Mouse (Mus musculus): ENCODE measurements around the gene Naglu. TPM values are rescaled to one million over a fixed set of nuclear protein-coding genes. Genes with fewer than 3 reads are reported as not detected.
A peak's percentile ranks its signal among the peaks of the same experiment; 100 is the strongest.

The Naglu gene
- polyA plus RNA-seq, 1 experiment: 30.7 TPM

GRCm38 (mm10) chr11:101034614-101035327 lies 35.0 kb upstream of the Naglu start:
- no peak for TF ChIP-seq GATA1 (IDR thresholded peaks at IDR 0.05; ENCODE audit: borderline replicate concordance, low read length)
- TF ChIP-seq FLI1 (IDR thresholded peaks at IDR 0.05; ENCODE audit: low read length): no peak
- H3K9me3 ChIP-seq: no peaks in the 10 kb centered on the region
- H3K4me3 ChIP-seq (replicated peaks): no peak overlapping the region
- H3K36me3 ChIP-seq (replicated peaks; ENCODE audit: low read length): peaks cover 100% of the 10 kb centered on the region
- no peaks in the 10 kb centered on the region for H3K27me3 ChIP-seq (replicated peaks)
- peaks cover 28% of the 10 kb centered on the region for H3K4me1 ChIP-seq

- Histone ChIP-seq H3K4me1 (peaks cover 24% of the 10 kb centered on the region), H3K4me3 (replicated peaks) (no peak overlapping the region), H3K27me3 (replicated peaks) (no peaks in the 10 kb centered on the region), H3K9me3 (no peaks in the 10 kb centered on the region), H3K36me3 (replicated peaks; ENCODE audit: low read length) (peaks cover 100% of the 10 kb centered on the region)
- TF ChIP-seq FLI1 (IDR thresholded peaks at IDR 0.05; ENCODE audit: low read length) (no peak), GATA1 (IDR thresholded peaks at IDR 0.05; ENCODE audit: borderline replicate concordance, low read length) (no peak)
Measured at GRCm38 (mm10) chr11:101035328-101035695, 34.5 kb upstream of the Naglu start.

- no peaks in the 10 kb centered on the region for H3K9me3 ChIP-seq
- H3K4me3 ChIP-seq (replicated peaks): no peak overlapping the region
- H3K27me3 ChIP-seq (replicated peaks): no peaks in the 10 kb centered on the region
- peaks cover 100% of the 10 kb centered on the region for H3K36me3 ChIP-seq (replicated peaks; ENCODE audit: low read length)
- no peak for TF ChIP-seq FLI1 (IDR thresholded peaks at IDR 0.05; ENCODE audit: low read length)
- no peak for TF ChIP-seq GATA1 (IDR thresholded peaks at IDR 0.05; ENCODE audit: borderline replicate concordance, low read length)
- peaks cover 15% of the 10 kb centered on the region; the same call in 1 of the 2 replicates for H3K4me1 ChIP-seq
Measured at GRCm38 (mm10) chr11:101037795-101038194, 32.0 kb upstream of the Naglu start.

- Histone ChIP-seq H3K36me3 (replicated peaks; ENCODE audit: low read length) (peaks cover 100% of the 10 kb centered on the region), H3K4me3 (replicated peaks) (no peak overlapping the region), H3K9me3 (no peaks in the 10 kb centered on the region), H3K27me3 (replicated peaks) (no peaks in the 10 kb centered on the region), H3K4me1 (peaks cover 70% of the 10 kb centered on the region)
- TF ChIP-seq FLI1 (IDR thresholded peaks at IDR 0.05; ENCODE audit: low read length) (no peak), GATA1 (IDR thresholded peaks at IDR 0.05; ENCODE audit: borderline replicate concordance, low read length) (no peak)
Measured at GRCm38 (mm10) chr11:101045826-101046225, 24.0 kb upstream of the Naglu start.

GRCm38 (mm10) chr11:101046440-101046839 lies 23.4 kb upstream of the Naglu start:
- H3K9me3 ChIP-seq: no peaks in the 10 kb centered on the region
- H3K4me1 ChIP-seq: peaks cover 76% of the 10 kb centered on the region
- peak overlapping the region; percentile 76 for H3K4me3 ChIP-seq (replicated peaks)
- H3K27me3 ChIP-seq (replicated peaks): no peaks in the 10 kb centered on the region
- H3K36me3 ChIP-seq (replicated peaks; ENCODE audit: low read length): peaks cover 100% of the 10 kb centered on the region
- TF ChIP-seq GATA1 (IDR thresholded peaks at IDR 0.05; ENCODE audit: borderline replicate concordance, low read length) (no peak), FLI1 (IDR thresholded peaks at IDR 0.05; ENCODE audit: low read length) (no peak)

- peaks cover 83% of the 10 kb centered on the region for H3K4me1 ChIP-seq
- peak overlapping the region; percentile 12 for H3K4me3 ChIP-seq (replicated peaks)
- TF ChIP-seq FLI1 (IDR thresholded peaks at IDR 0.05; ENCODE audit: low read length): no peak
- no peak for TF ChIP-seq GATA1 (IDR thresholded peaks at IDR 0.05; ENCODE audit: borderline replicate concordance, low read length)
- H3K27me3 ChIP-seq (replicated peaks): no peaks in the 10 kb centered on the region
- peaks cover 2% of the 10 kb centered on the region; the same call in 1 of the 2 replicates for H3K9me3 ChIP-seq
- H3K36me3 ChIP-seq (replicated peaks; ENCODE audit: low read length): peaks cover 100% of the 10 kb centered on the region
Measured at GRCm38 (mm10) chr11:101047502-101047901, 22.3 kb upstream of the Naglu start.

GRCm38 (mm10) chr11:101050359-101050758 lies 19.5 kb upstream of the Naglu start:
- H3K4me1 ChIP-seq: peaks cover 84% of the 10 kb centered on the region
- no peak for TF ChIP-seq FLI1 (IDR thresholded peaks at IDR 0.05; ENCODE audit: low read length)
- no peak for TF ChIP-seq GATA1 (IDR thresholded peaks at IDR 0.05; ENCODE audit: borderline replicate concordance, low read length)
- peaks cover 13% of the 10 kb centered on the region for H3K9me3 ChIP-seq
- H3K27me3 ChIP-seq (replicated peaks): no peaks in the 10 kb centered on the region
- H3K4me3 ChIP-seq (replicated peaks): no peak overlapping the region
- H3K36me3 ChIP-seq (replicated peaks; ENCODE audit: low read length): peaks cover 100% of the 10 kb centered on the region

GRCm38 (mm10) chr11:101051051-101051493 lies 18.7 kb upstream of the Naglu start:
- Histone ChIP-seq H3K27me3 (replicated peaks) (no peaks in the 10 kb centered on the region), H3K9me3 (peaks cover 13% of the 10 kb centered on the region), H3K4me1 (peaks cover 84% of the 10 kb centered on the region), H3K4me3 (replicated peaks) (peak overlapping the region; percentile 2), H3K36me3 (replicated peaks; ENCODE audit: low read length) (peaks cover 100% of the 10 kb centered on the region)
- TF ChIP-seq GATA1 (IDR thresholded peaks at IDR 0.05; ENCODE audit: borderline replicate concordance, low read length) (no peak), FLI1 (IDR thresholded peaks at IDR 0.05; ENCODE audit: low read length) (no peak)

- peaks cover 13% of the 10 kb centered on the region for H3K9me3 ChIP-seq
- TF ChIP-seq GATA1 (IDR thresholded peaks at IDR 0.05; ENCODE audit: borderline replicate concordance, low read length) (no peak), FLI1 (IDR thresholded peaks at IDR 0.05; ENCODE audit: low read length) (no peak)
- H3K4me3 ChIP-seq (replicated peaks): no peak overlapping the region
- H3K4me1 ChIP-seq: peaks cover 84% of the 10 kb centered on the region
- no peaks in the 10 kb centered on the region for H3K27me3 ChIP-seq (replicated peaks)
- peaks cover 100% of the 10 kb centered on the region for H3K36me3 ChIP-seq (replicated peaks; ENCODE audit: low read length)
Measured at GRCm38 (mm10) chr11:101051617-101052016, 18.2 kb upstream of the Naglu start.

- H3K36me3 ChIP-seq (replicated peaks; ENCODE audit: low read length): peaks cover 100% of the 10 kb centered on the region
- no peak overlapping the region for H3K4me3 ChIP-seq (replicated peaks)
- H3K4me1 ChIP-seq: peaks cover 84% of the 10 kb centered on the region
- H3K9me3 ChIP-seq: peaks cover 13% of the 10 kb centered on the region
- TF ChIP-seq GATA1 (IDR thresholded peaks at IDR 0.05; ENCODE audit: borderline replicate concordance, low read length) (no peak), FLI1 (IDR thresholded peaks at IDR 0.05; ENCODE audit: low read length) (no peak)
- H3K27me3 ChIP-seq (replicated peaks): no peaks in the 10 kb centered on the region
Measured at GRCm38 (mm10) chr11:101052751-101053473, 16.9 kb upstream of the Naglu start.
